Mouse (Mus musculus) lung, embryonic 14.5 days (tissue): ENCODE measurements around the gene Gm20458. TPM values are rescaled to one million over a fixed set of nuclear protein-coding genes. Genes with fewer than 3 reads are reported as not detected.

ENCODE experiments used
- ATAC-seq: fragments of 200-750 bp; cut with Nextera tagmentation; 2 replicates; pipeline ENCODE4 v1.8.0; 2017; ENCODE audit warnings: mild to moderate bottlenecking, moderate TSS enrichment, moderate library complexity; ENCODE audit not compliant: insufficient read depth
- DNase-seq: peaks from one replicate; pipeline ENCODE4 v3.0.0-alpha.2; 2015
- H3K27ac ChIP-seq: fragments of 300-500 bp; sonication (generic); 2 replicates; pipeline ENCODE4 v1.5.1; 2014; ENCODE audit warnings: low read depth, mild to moderate bottlenecking, moderate library complexity
- H3K27me3 ChIP-seq: fragments of 300-500 bp; sonication (generic); 2 replicates; pipeline ENCODE4 v1.6.1; 2014; ENCODE audit warnings: low read length, control low read depth; ENCODE audit not compliant: insufficient read depth
- H3K36me3 ChIP-seq: fragments of 300-500 bp; sonication (generic); 2 replicates; pipeline ENCODE4 v1.6.1; 2014; ENCODE audit warnings: control low read depth; ENCODE audit not compliant: insufficient read depth
- H3K4me1 ChIP-seq: fragments of 300-500 bp; sonication (generic); 2 replicates; pipeline ENCODE4 v1.6.1; 2014; ENCODE audit warnings: antibody characterized with exemption, control low read depth; ENCODE audit not compliant: insufficient read depth
- H3K4me2 ChIP-seq: fragments of 300-500 bp; sonication (generic); 2 replicates; pipeline ENCODE4 v1.6.1; 2014; ENCODE audit warnings: mild to moderate bottlenecking
- H3K4me3 ChIP-seq: fragments of 300-500 bp; sonication (generic); 2 replicates; pipeline ENCODE4 v1.5.1; 2014; ENCODE audit warnings: low read depth, low read length
- H3K9ac ChIP-seq: fragments of 300-500 bp; sonication (generic); 2 replicates; pipeline ENCODE4 v1.6.1; 2014
- H3K9me3 ChIP-seq: fragments of 300-500 bp; sonication (generic); 2 replicates; pipeline ENCODE4 v1.6.1; 2016; ENCODE audit warnings: low read depth, low read length, control low read depth
- CTCF ChIP-seq: IDR thresholded peaks from 2 replicates; pipeline ENCODE4 v1.5.1; 2016; ENCODE audit warnings: antibody characterized with exemption, low read depth
- WGBS: fragments of 180-500 bp; shearing (Covaris S2); extraction: QIAGEN DNeasy Blood & Tissue Kit; methylation state at CpG from one replicate; pipeline ENCODE4 v1.1.7; 2014; 5-methylcytosine and 5-hydroxymethylcytosine counted together
- polyA plus RNA-seq: library from polyadenylated mRNA; unstranded; fragments of >200 nt; fragmentation: Nextera tagmentation; extraction: Ambion mirVana; gene quantifications from 2 replicates; pipeline ENCODE4 v1.2.1, GENCODE M21; 2014

Gm20458 gene
- polyA plus RNA-seq, 1 experiment from 2014 or later, result 14.4 TPM

DNA sequence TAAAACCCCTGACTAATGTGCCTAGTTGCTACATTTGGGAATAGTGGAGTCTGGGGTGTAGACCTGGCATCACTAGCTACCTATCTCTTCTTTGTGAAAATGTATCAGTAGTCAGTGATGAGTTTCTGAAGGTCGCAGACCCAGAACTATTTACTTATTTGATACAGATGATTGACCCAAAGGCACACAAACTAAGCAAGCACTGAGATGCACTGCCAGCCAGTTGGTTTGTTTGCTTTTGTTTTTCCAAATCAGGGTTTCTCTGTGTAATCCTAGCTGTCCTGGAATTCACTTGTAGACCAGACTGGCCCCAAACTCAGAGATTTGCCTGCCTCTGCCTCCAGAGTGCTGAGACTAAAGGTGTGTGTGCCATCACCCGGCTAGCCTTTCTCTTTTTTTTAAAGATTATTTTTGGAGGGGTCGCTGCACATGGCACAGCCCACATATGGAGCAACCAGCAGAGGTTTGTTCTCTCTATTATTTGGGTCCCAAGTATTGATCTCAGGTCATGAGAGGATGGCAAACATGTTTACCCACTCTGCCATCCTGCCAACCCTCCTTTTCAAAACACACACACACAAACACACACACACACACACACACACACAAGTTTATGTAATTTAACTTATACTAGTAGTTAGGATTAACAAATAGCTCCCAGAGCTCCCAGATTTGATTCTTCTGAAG lies 15.2 kb upstream of the Gm20458 start:
- no peak for TF ChIP-seq CTCF
- ATAC-seq (no peak), DNase-seq (no peak)
- Histone ChIP-seq H3K27me3 (no peaks in the 10 kb centered on the region), H3K9ac (no peak overlapping the region), H3K27ac (no peak overlapping the region), H3K4me3 (no peak overlapping the region), H3K36me3 (no peaks in the 10 kb centered on the region), H3K9me3 (no peaks in the 10 kb centered on the region), H3K4me1 (peaks cover 8% of the 10 kb centered on the region; the same call in 1 of the 2 replicates), H3K4me2 (no peak overlapping the region)
- WGBS, result 74% methylated on average over 3 of the region's 3 CpGs

DNA sequence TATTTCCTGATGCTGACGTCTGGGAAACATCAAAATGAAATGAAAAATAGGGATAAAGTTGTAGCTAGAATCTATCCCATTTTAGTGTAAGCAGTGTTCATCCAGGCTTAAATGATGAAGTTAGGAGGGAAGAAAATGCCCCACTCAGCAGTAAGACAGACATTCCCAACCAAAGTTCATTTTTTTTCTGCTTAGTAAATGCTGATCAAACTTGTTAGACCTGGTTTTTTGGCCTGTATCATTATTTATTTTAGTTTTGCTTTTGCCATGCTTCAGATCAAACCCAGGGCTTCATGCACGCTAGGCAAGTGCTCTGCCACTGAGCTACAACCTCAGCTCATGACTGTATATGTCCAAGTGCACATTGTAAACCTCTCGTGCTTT lies 14.7 kb upstream of the Gm20458 start:
- WGBS, result 70% methylated on average over 3 of the region's 3 CpGs
- no peak for ATAC-seq

DNA sequence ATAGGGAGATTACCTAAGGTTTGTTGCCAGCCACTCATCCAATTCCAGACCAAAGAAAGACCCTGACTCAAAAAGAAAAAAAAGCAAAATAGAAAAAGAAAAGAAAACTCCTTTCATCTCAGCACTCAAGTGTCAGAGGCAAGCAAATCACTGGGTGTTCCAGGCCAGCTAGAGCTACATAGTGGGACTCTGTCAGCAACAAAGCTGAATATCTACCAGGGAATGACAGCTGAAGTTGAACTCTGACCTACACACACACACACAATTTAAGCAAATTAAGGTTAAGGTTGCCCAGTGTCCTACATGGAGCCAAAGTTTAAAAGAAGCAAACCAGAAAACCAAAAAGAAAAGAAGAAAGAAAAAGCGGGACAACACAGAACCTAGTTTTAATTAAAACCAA lies 12.6 kb upstream of the Gm20458 start:
- DNase-seq, result no peak
- Histone ChIP-seq H3K27ac (no peak overlapping the region), H3K27me3 (no peaks in the 10 kb centered on the region), H3K4me2 (no peak overlapping the region), H3K36me3 (no peaks in the 10 kb centered on the region), H3K9ac (no peak overlapping the region), H3K4me3 (no peak overlapping the region), H3K9me3 (no peaks in the 10 kb centered on the region), H3K4me1 (peaks cover 21% of the 10 kb centered on the region)
- WGBS, result 71% methylated on average over 1 of the region's 1 CpGs
- ATAC-seq, result no peak
- TF ChIP-seq CTCF, result no peak

More for the DNA sequence above, 14.7 kb upstream of the Gm20458 start:
- H3K4me1 ChIP-seq, result peaks cover 8% of the 10 kb centered on the region; the same call in 1 of the 2 replicates
- no peak for TF ChIP-seq CTCF
- no peak for DNase-seq
- no peak overlapping the region for H3K4me2 ChIP-seq
- no peaks in the 10 kb centered on the region for H3K9me3 ChIP-seq
- no peaks in the 10 kb centered on the region for H3K36me3 ChIP-seq
- no peaks in the 10 kb centered on the region for H3K27me3 ChIP-seq
- no peak overlapping the region for H3K9ac ChIP-seq
- H3K4me3 ChIP-seq, result no peak overlapping the region
- H3K27ac ChIP-seq, result no peak overlapping the region

DNA sequence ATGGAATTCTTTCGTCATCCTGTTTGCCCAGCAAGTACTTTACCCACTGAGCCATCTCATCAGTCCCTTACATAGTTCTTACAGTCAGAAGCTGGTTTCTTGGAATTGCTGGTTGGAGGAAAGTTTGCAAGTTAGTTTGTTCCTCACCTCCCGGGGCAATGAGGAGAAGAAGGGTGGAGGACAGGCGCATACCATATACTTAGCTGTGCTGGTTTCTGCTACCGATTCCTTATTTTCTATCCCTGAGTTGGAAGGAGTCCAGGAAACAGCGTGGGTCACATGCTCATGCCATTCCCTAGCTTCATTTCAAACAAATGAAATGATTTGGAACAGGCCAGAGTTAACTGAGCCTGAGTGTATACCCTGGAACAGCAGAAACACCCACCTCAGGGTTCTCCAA lies 11.8 kb upstream of the Gm20458 start:
- no peaks in the 10 kb centered on the region for H3K9me3 ChIP-seq
- DNase-seq, result no peak
- H3K4me2 ChIP-seq, result no peak overlapping the region
- no peak overlapping the region for H3K4me3 ChIP-seq
- no peak for ATAC-seq
- WGBS, result 56% methylated on average over 5 of the region's 5 CpGs
- H3K27me3 ChIP-seq, result no peaks in the 10 kb centered on the region
- no peaks in the 10 kb centered on the region for H3K36me3 ChIP-seq
- peaks cover 22% of the 10 kb centered on the region for H3K4me1 ChIP-seq
- no peak overlapping the region for H3K27ac ChIP-seq
- H3K9ac ChIP-seq, result no peak overlapping the region
- no peak for TF ChIP-seq CTCF

DNA sequence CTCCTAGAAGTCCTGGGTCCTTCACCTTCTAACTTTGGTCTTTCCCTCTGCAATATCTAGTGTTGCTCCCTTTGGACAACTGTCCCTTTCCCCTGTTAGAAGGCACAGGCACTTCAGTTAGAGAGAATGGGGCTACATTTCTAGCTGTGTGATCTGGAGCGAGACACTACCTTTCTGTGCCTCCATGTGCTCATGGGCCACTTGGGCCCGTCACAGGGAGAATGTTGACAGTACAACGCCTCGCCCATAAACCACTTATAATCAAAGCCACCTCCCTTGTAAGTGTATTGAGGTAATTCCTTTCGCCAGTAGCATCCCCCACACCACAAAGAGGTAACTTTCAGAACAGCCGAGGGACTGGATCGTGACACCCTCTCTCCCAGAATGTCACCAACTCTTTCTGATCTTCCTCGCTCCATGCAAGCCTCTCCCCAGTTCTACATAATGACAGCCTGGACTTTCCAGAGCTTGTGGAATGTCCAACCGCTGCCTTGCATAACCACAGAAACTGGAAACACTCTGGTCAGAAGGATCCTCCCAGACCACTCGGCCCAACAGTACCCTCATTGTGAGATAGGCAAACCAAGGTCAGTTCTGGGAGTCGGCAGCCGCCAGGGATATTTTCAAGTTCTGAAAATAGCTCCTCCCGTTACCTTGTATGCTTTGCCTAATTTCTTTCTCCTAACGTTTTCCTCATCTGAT lies 11.3 kb upstream of the Gm20458 start:
- no peak overlapping the region for H3K9ac ChIP-seq
- WGBS, result 72% methylated on average over 14 of the region's 14 CpGs
- ATAC-seq, result no peak
- no peak for DNase-seq
- H3K36me3 ChIP-seq, result no peaks in the 10 kb centered on the region
- no peaks in the 10 kb centered on the region for H3K9me3 ChIP-seq
- peaks cover 22% of the 10 kb centered on the region for H3K4me1 ChIP-seq
- no peaks in the 10 kb centered on the region for H3K27me3 ChIP-seq
- H3K27ac ChIP-seq, result no peak overlapping the region
- H3K4me3 ChIP-seq, result no peak overlapping the region
- no peak overlapping the region for H3K4me2 ChIP-seq
- TF ChIP-seq CTCF, result no peak

DNA sequence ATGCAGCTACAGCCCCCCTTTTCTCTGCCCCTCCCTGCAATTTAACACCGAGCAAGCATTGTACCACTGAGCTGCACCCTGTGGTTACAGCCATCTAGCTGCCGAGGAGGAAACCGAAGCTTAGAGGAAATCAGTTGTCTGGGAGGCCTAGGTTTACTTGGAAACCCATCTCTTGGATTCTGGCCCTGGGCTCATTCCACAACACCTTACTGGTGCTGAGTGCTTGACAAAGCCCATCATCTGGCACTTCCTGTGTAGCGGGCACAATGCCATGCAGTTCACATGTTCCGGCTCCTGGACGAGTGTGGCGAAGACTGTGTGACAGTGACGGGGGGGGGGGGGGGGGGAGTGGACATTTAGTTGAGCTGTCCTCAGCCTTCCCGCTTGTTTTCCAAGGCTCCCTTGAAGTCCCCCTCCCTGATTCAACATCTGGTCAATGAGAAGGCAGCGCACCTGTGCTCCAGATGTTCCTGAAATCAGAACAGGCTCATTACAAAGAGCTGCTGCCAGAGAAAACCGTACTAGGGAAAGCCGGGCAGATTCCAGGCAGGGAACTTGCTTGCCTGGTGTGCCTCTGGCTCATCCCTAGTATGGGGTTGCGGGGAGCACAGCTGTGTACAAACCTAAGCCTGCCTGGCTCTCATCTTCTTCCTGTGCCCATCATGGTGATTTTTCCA lies 8.6 kb upstream of the Gm20458 start:
- H3K9me3 ChIP-seq, result no peaks in the 10 kb centered on the region
- no peaks in the 10 kb centered on the region for H3K27me3 ChIP-seq
- peaks cover 34% of the 10 kb centered on the region for H3K4me1 ChIP-seq
- no peak overlapping the region for H3K4me3 ChIP-seq
- 0 out of 2 replicates have a peak, but pooled peaks have one; percentile 9 for TF ChIP-seq CTCF
- 32% methylated on average over 13 of the region's 13 CpGs for WGBS
- no peak overlapping the region for H3K27ac ChIP-seq
- peak; percentile 78 for DNase-seq
- H3K36me3 ChIP-seq, result no peaks in the 10 kb centered on the region
- peak; percentile 55; the same call in 1 of the 2 replicates for ATAC-seq
- no peak overlapping the region for H3K9ac ChIP-seq
- H3K4me2 ChIP-seq, result no peak overlapping the region
